Mouse (Mus musculus) ES-E14 (cell line): ENCODE results near the gene Eddm3b.

ENCODE experiments used
- CHD2 ChIP-seq: IDR thresholded peaks from 2 replicates; pipeline ENCODE4 v1.6.1; 2014; ENCODE audit warnings: mild to moderate bottlenecking, low read depth, low read length, inconsistent platforms
- HCFC1 ChIP-seq: IDR thresholded peaks from 2 replicates; pipeline ENCODE4 v1.6.1; 2012; ENCODE audit warnings: low read length, inconsistent platforms, borderline replicate concordance; ENCODE audit not compliant: insufficient read depth
- MAFK ChIP-seq: IDR thresholded peaks from 2 replicates; pipeline ENCODE4 v1.6.1; 2014; ENCODE audit warnings: mild to moderate bottlenecking, low read depth, low read length, inconsistent platforms; ENCODE audit not compliant: insufficient read depth
- ZC3H11A ChIP-seq: IDR thresholded peaks from 2 replicates; pipeline ENCODE4 v1.6.1; 2012; ENCODE audit warnings: low read depth, mild to moderate bottlenecking, inconsistent platforms, low read length, borderline replicate concordance
- ZNF384 ChIP-seq: IDR thresholded peaks from 2 replicates; pipeline ENCODE4 v1.6.1; 2012; ENCODE audit warnings: low read depth, low read length, inconsistent platforms

- TF ChIP-seq CHD2 = no peak
- TF ChIP-seq MAFK = no peak
- no peak for TF ChIP-seq HCFC1
- TF ChIP-seq ZC3H11A = no peak
- TF ChIP-seq ZNF384 = no peak
Measured at GRCm38 (mm10) chr14:51128775-51129623, 14.8 kb downstream of the Eddm3b start.
